Mouse (Mus musculus) MEL (cell line): ENCODE measurements at regions not wholly inside any gene's neighbourhood (a gene's known extent, or its start where the extent isn't known, plus 50 kb on each side); places are given as distances from the start of the nearest gene placed in this dataset.

ENCODE experiments used
- DNase-seq: peaks from one replicate; pipeline ENCODE4 v3.0.0; 2011; ENCODE audit warnings: low read depth, low spot score
- H3K27ac ChIP-seq: 2 replicates; pipeline ENCODE4 v1.5.1; 2012; ENCODE audit warnings: low read depth, mild to moderate bottlenecking, control low read depth, low read length, moderate library complexity; ENCODE audit not compliant: control insufficient read depth
- H3K27me3 ChIP-seq, 2 experiments: fragments of 150-350 bp in 1 of 2; sonication (generic) in 1 of 2; 2 replicates each; pipeline ENCODE4 v1.6.1; 2012; ENCODE audit warnings: low read length in 2 of 2, mild to moderate bottlenecking in 2 of 2, improper control_type of control experiment in 1 of 2, moderate library complexity in 1 of 2; ENCODE audit not compliant: insufficient read depth in 2 of 2, control insufficient read depth in 1 of 2
- H3K36me3 ChIP-seq, 2 experiments: 2 replicates each; pipeline ENCODE4 v1.6.1; 2012 to 2014; ENCODE audit warnings: low read length in 2 of 2, improper control_type of control experiment in 1 of 2, inconsistent platforms in 1 of 2, mild to moderate bottlenecking in 1 of 2; ENCODE audit not compliant: insufficient read depth in 2 of 2, control insufficient read depth in 1 of 2
- H3K4me1 ChIP-seq, 2 experiments: fragments of 150-350 bp in 1 of 2; sonication (generic) in 1 of 2; 2 replicates each; pipeline ENCODE4 v1.6.1; 2012; ENCODE audit warnings: low read length in 2 of 2, improper control_type of control experiment in 1 of 2, mild to moderate bottlenecking in 1 of 2; ENCODE audit not compliant: insufficient read depth in 2 of 2, control insufficient read depth in 1 of 2
- H3K4me3 ChIP-seq, 2 experiments: fragments of 150-350 bp in 1 of 2; sonication (generic) in 1 of 2; 2 replicates each; pipeline ENCODE4 v1.5.1; 2012; ENCODE audit warnings: low read depth in 2 of 2, low read length in 2 of 2, mild to moderate bottlenecking in 2 of 2, moderate library complexity in 2 of 2, control low read depth in 1 of 2, improper control_type of control experiment in 1 of 2; ENCODE audit not compliant: control insufficient read depth in 1 of 2, insufficient read depth in 1 of 2
- H3K79me2 ChIP-seq: 2 replicates; pipeline ENCODE4 v1.6.1; 2012; ENCODE audit warnings: mild to moderate bottlenecking, low read length, moderate library complexity; ENCODE audit not compliant: control insufficient read depth, poor library complexity, insufficient read depth
- H3K9ac ChIP-seq: 2 replicates; pipeline ENCODE4 v1.6.1; 2012; ENCODE audit warnings: low read depth, mild to moderate bottlenecking, control low read depth, low read length, moderate library complexity; ENCODE audit not compliant: control insufficient read depth, poor library complexity, severe bottlenecking
- H3K9me3 ChIP-seq: fragments of 150-350 bp; sonication (generic); replicated peaks from 2 replicates; pipeline ENCODE4 v1.6.1; 2012; ENCODE audit warnings: mild to moderate bottlenecking, low read length, improper control_type of control experiment, moderate library complexity; ENCODE audit not compliant: insufficient read depth
- CHD2 ChIP-seq: IDR thresholded peaks from 2 replicates; pipeline ENCODE4 v1.6.1; 2011; ENCODE audit warnings: low read length, improper control_type of control experiment
- CTCF ChIP-seq, 3 experiments: IDR thresholded peaks in 2 of 3; conservative IDR thresholded peaks in 1 of 3; 2 replicates each; pipeline ENCODE4 v1.5.1; 2011 to 2012; ENCODE audit warnings: low read length in 3 of 3, low read depth in 2 of 3, mild to moderate bottlenecking in 2 of 3, improper control_type of control experiment in 1 of 3, inconsistent platforms in 1 of 3, mixed read lengths in 1 of 3, moderate library complexity in 1 of 3; ENCODE audit not compliant: control insufficient read depth in 1 of 3, insufficient read depth in 1 of 3, poor library complexity in 1 of 3, severe bottlenecking in 1 of 3
- EP300 ChIP-seq, 2 experiments: IDR thresholded peaks; 2 replicates each; pipeline ENCODE4 v1.6.1; 2011; ENCODE audit warnings: improper control_type of control experiment in 2 of 2, low read length in 2 of 2, low read depth in 1 of 2, mild to moderate bottlenecking in 1 of 2
- NRF1 ChIP-seq: IDR thresholded peaks from 2 replicates; pipeline ENCODE4 v1.6.1; 2014; ENCODE audit warnings: low read depth, mild to moderate bottlenecking, inconsistent platforms, low read length, improper control_type of control experiment, moderate library complexity; ENCODE audit not compliant: poor library complexity, insufficient read depth, severe bottlenecking
- POLR2AphosphoS5 ChIP-seq: IDR thresholded peaks from 2 replicates; pipeline ENCODE4 v1.6.1; 2012; ENCODE audit warnings: low read depth, borderline replicate concordance, mild to moderate bottlenecking, inconsistent platforms, low read length, moderate library complexity, mixed read lengths
- RCOR1 ChIP-seq: IDR thresholded peaks from 2 replicates; pipeline ENCODE4 v1.6.1; 2012; ENCODE audit warnings: low read depth, mild to moderate bottlenecking, inconsistent platforms, low read length, improper control_type of control experiment
- SMC3 ChIP-seq: IDR thresholded peaks from 2 replicates; pipeline ENCODE4 v1.6.1; 2011; ENCODE audit warnings: low read depth, low read length, improper control_type of control experiment
- TBP ChIP-seq: IDR thresholded peaks from 2 replicates; pipeline ENCODE4 v1.8.0; 2011; ENCODE audit warnings: low read depth, low read length, improper control_type of control experiment
- TCF12 ChIP-seq: IDR thresholded peaks from 2 replicates; pipeline ENCODE4 v1.6.1; 2014; ENCODE audit warnings: low read depth, mild to moderate bottlenecking, inconsistent platforms, low read length, improper control_type of control experiment, moderate library complexity
- ZC3H11A ChIP-seq: IDR thresholded peaks from 2 replicates; pipeline ENCODE4 v1.6.1; 2012; ENCODE audit warnings: low read depth, mild to moderate bottlenecking, inconsistent platforms, low read length, improper control_type of control experiment

- H3K4me3 ChIP-seq: no peak overlapping the region
- H3K79me2 ChIP-seq: no peaks in the 10 kb centered on the region
- no peak overlapping the region for H3K27ac ChIP-seq
- peak; percentile 11 for DNase-seq
- no peaks in the 10 kb centered on the region for H3K27me3 ChIP-seq
- H3K9me3 ChIP-seq: no peaks in the 10 kb centered on the region
- peaks cover 0 to 4% of the 10 kb centered on the region in 2 experiments; a peak in 2 of 4 replicates for H3K36me3 ChIP-seq
- no peak overlapping the region for H3K9ac ChIP-seq
- H3K4me1 ChIP-seq: peaks cover 0 to 2% of the 10 kb centered on the region in 2 experiments; a peak in 2 of 4 replicates
- TF ChIP-seq ZC3H11A (no peak), EP300 (IDR thresholded peaks at IDR 0.05; ENCODE audit: low read depth in 1 of 2, low read length in 2 of 2) (peak in 1 of 2 experiments; percentile 18; a peak in 1 of 4 replicates)
Measured at GRCm38 (mm10) chr15:43581246-43581645, 3447.1 kb downstream of the 9330182O14Rik start.

- 0 out of 4 replicates have a peak, but pooled peaks cover 0 to 1% of the 10 kb centered on the region in 2 experiments for H3K27me3 ChIP-seq
- H3K79me2 ChIP-seq: no peaks in the 10 kb centered on the region
- peaks cover 0 to 2% of the 10 kb centered on the region in 2 experiments; a peak in 2 of 4 replicates for H3K4me1 ChIP-seq
- H3K4me3 ChIP-seq: no peak overlapping the region
- H3K36me3 ChIP-seq: peaks cover 0 to 4% of the 10 kb centered on the region in 2 experiments; a peak in 2 of 4 replicates
- no peak for TF ChIP-seq POLR2AphosphoS5
- no peak for TF ChIP-seq CHD2
- TF ChIP-seq TCF12: no peak
- no peak for TF ChIP-seq TBP
- H3K27ac ChIP-seq: no peak overlapping the region
- H3K9ac ChIP-seq: no peak overlapping the region
- no peaks in the 10 kb centered on the region for H3K9me3 ChIP-seq
- DNase-seq: no peak
Measured at GRCm38 (mm10) chr15:43585751-43586150, 3451.6 kb downstream of the 9330182O14Rik start.

GRCm38 (mm10) chr15:43588021-43588420 lies 3453.9 kb downstream of the 9330182O14Rik start:
- Histone ChIP-seq H3K27ac (no peak overlapping the region), H3K36me3 (no peaks in the 10 kb centered on the region), H3K79me2 (no peaks in the 10 kb centered on the region), H3K4me1 (no peaks in the 10 kb centered on the region)
- no peak for TF ChIP-seq CTCF (IDR thresholded peaks at IDR 0.05 in 2 of 3, conservative IDR thresholded peaks at IDR 0.05 in 1 of 3; ENCODE audit: control insufficient read depth in 1 of 3, insufficient read depth in 1 of 3, low read depth in 2 of 3, low read length in 3 of 3, poor library complexity in 1 of 3, severe bottlenecking in 1 of 3)
- no peak for TF ChIP-seq SMC3
- TF ChIP-seq NRF1: no peak
- TF ChIP-seq ZC3H11A: no peak
- no peak for TF ChIP-seq RCOR1
- TF ChIP-seq, all 39 proteins: peak for 0
- Histone ChIP-seq H3K9me3 (no peaks in the 10 kb centered on the region), H3K4me3 (no peak overlapping the region), H3K27me3 (0 out of 4 replicates have a peak, but pooled peaks cover 0 to 1% of the 10 kb centered on the region in 2 experiments), H3K9ac (no peak overlapping the region)
- DNase-seq: no peak
